Mouse (Mus musculus): ENCODE measurements at regions not wholly inside any gene's neighbourhood (a gene's known extent, or its start where the extent isn't known, plus 50 kb on each side); places are given as distances from the start of the nearest gene placed in this dataset.

DNA sequence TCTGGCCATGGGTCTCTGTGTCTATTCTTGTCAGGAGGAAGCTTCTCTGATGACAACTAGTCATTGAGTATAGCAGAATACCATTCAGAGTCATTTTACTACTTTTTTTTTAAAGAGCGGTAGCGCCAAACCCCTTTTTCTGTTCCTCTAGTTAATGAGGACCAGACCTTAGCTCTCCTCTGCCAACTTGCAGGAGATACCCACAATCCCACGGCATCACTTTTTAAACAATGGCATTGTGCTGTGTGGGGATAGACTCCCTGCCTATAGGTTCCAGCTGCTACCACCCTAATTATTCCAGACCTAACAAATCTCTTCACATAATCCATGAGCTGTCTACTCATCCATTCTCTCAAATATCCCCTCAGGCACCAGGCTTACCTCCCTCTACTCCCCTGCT, 154.7 kb downstream of the B3gnt2 start:
- TF ChIP-seq CTCF (IDR thresholded peaks at IDR 0.05; ENCODE audit: low read depth, low read length) = no peak
- no peak for TF ChIP-seq TAL1 (conservative IDR thresholded peaks at IDR 0.05; ENCODE audit: low read depth, low read length)
- no peak for TF ChIP-seq POLR2AphosphoS5 (IDR thresholded peaks at IDR 0.05; ENCODE audit: insufficient replicate concordance, low read depth, low read length)

Data from G1E (cell line).